Mouse (Mus musculus) heart, postnatal 14 days (tissue): Measurements from ENCODE around the gene Gm49318. TPM values are rescaled to one million over a fixed set of nuclear protein-coding genes. Genes with fewer than 3 reads are reported as not detected.

Experiments used
- DNase-seq, 2 experiments: peaks; one replicate each; pipeline ENCODE4 v3.0.0; 2021 to 2022
- intact Hi-C: fragments of 180-260 bp; cut with DNase I; formaldehyde crosslinking; loops from one replicate; pipeline ENCODE4 v1.15.1; 2025
- microRNA-seq, 2 experiments: library from miRNA; unstranded; fragments of <30 nt; microRNA quantifications; one replicate each; pipeline ENCODE4 v1.2.0; 2021 to 2022
- total RNA-seq, 2 experiments: library from RNA; stranded (reverse); gene quantifications; 2 replicates each; pipeline ENCODE4 v1.2.3; 2021

Gene Gm49318
- total RNA-seq, 2 experiments from 2014 or later = not detected

GRCm38 (mm10) chr9:21987592-21988342, 83.3 kb downstream of the Gm49318 start:
- intact Hi-C loops = no loop called here

More at GRCm38 (mm10) chr9:21987592-21988342, 83.3 kb downstream of the Gm49318 start:
- DNase-seq = no peak

Small RNAs within 50 kb of the gene (microRNA-seq; reads per million reads assigned to microRNA genes)
- 0.48 to 0.54 reads per million in 2 experiments for gene Mir7084

Other genes with a start within 250 kb of the Gm49318 start
- not detected for gene Angptl8, start 235.7 kb downstream of the Gm49318 start, total RNA-seq
- 10 to 100 TPM; 46.1 to 57.3 TPM for gene Dock6, start 218.6 kb downstream of the Gm49318 start, total RNA-seq
- gene Rab3d, start 153.1 kb downstream of the Gm49318 start, total RNA-seq = 1 to 10 TPM; 8.2 to 9.7 TPM
- 1 to 10 TPM; 1.1 to 1.6 TPM for gene Ccdc159, start 143.8 kb downstream of the Gm49318 start, total RNA-seq
- 10 to 100 TPM; 22.7 to 27.6 TPM for gene Tmem205, start 143.7 kb downstream of the Gm49318 start, total RNA-seq
- 1 to 10 TPM; 1.8 to 2.0 TPM for gene Plppr2, start 134.2 kb downstream of the Gm49318 start, total RNA-seq
- 1 to 10 TPM; 6.1 to 7.0 TPM for gene Swsap1, start 115.5 kb downstream of the Gm49318 start, total RNA-seq
- 1 to 10 TPM; 1.6 to 2.5 TPM for gene Epor, start 107.8 kb downstream of the Gm49318 start, total RNA-seq
- gene Rgl3, start 81.8 kb downstream of the Gm49318 start, total RNA-seq = 1 to 10 TPM; 1.0 to 1.3 TPM
- gene Ccdc151, start 68.6 kb downstream of the Gm49318 start, total RNA-seq = under 1 TPM in 1 of 2 experiments, not detected in 1; 0.17 TPM
- gene Prkcsh, start 68.5 kb downstream of the Gm49318 start, total RNA-seq = 10 to 100 TPM; 66.5 to 66.7 TPM
- 1 to 10 TPM in 1 of 2 experiments, under 1 TPM in 1; 0.12 to 1.1 TPM for gene Elavl3, start 19.2 kb downstream of the Gm49318 start, total RNA-seq
- gene Zfp653, start 117 bp upstream of the Gm49318 start, total RNA-seq = 1 to 10 TPM; 5.3 to 6.4 TPM
- 10 to 100 TPM; 91.7 to 91.8 TPM for gene Ecsit, start 14.2 kb upstream of the Gm49318 start, total RNA-seq
- gene Cnn1, start 28.0 kb upstream of the Gm49318 start, total RNA-seq = 1 to 10 TPM; 5.4 to 9.5 TPM
- 10 to 100 TPM; 39.5 to 41.5 TPM for gene Elof1, start 45.9 kb upstream of the Gm49318 start, total RNA-seq
- 1 to 10 TPM; 2.2 to 2.6 TPM for gene Acp5, start 64.5 kb upstream of the Gm49318 start, total RNA-seq
- 10 to 100 TPM; 42.8 to 44.2 TPM for gene Pigyl, start 85.6 kb upstream of the Gm49318 start, total RNA-seq
- under 1 TPM; 0.17 to 0.27 TPM for gene Zfp872, start 116.8 kb upstream of the Gm49318 start, total RNA-seq
- 10 to 100 TPM; 40.2 to 40.8 TPM for gene Zfp809, start 154.5 kb upstream of the Gm49318 start, total RNA-seq
- gene Zfp599, start 188.6 kb upstream of the Gm49318 start, total RNA-seq = 1 to 10 TPM in 1 of 2 experiments, under 1 TPM in 1; 0.60 to 1.0 TPM
- 1 to 10 TPM; 7.1 to 8.9 TPM for gene Zfp810, start 236.4 kb upstream of the Gm49318 start, total RNA-seq